Mouse (Mus musculus) spleen, adult 2 months (tissue): ENCODE measurements at regions not wholly inside any gene's neighbourhood (a gene's known extent, or its start where the extent isn't known, plus 50 kb on each side); places are given as distances from the start of the nearest gene placed in this dataset.

Experiments
- CTCF ChIP-seq: fragments of 200-500 bp; IDR thresholded peaks from 2 replicates; pipeline ENCODE4 v1.5.1; 2011; ENCODE audit warnings: mild to moderate bottlenecking, inconsistent platforms; ENCODE audit not compliant: insufficient read depth, insufficient read length, insufficient replicate concordance; ENCODE audit errors: extremely low read depth
- POLR2A ChIP-seq: fragments of 200-500 bp; IDR thresholded peaks from 2 replicates; pipeline ENCODE4 v1.6.1; 2011; ENCODE audit warnings: low read depth, low read length, inconsistent platforms

DNA sequence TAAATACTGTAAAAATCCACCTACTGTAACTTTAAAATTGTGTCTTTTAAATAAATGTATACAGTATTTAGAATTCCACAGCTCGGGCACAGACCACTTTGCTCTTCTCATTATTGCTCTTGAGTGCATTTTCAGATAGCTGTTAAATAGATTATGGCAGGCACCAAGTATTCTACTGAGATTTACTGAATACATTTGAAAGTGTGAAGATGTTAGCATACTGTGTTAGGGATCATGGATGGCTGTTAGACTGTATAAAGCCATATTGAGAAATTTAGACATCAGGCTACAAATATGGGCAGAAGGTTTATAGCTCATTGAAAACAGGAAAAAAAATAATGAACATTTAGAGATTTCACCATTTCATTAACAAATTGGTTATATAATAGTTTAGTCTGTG, 130.5 kb upstream of the Tbx18 start:
- no peak for TF ChIP-seq POLR2A
- no peak for TF ChIP-seq CTCF
